Mouse (Mus musculus): ENCODE measurements at regions not wholly inside any gene's neighbourhood (a gene's known extent, or its start where the extent isn't known, plus 50 kb on each side); places are given as distances from the start of the nearest gene placed in this dataset.

DNA sequence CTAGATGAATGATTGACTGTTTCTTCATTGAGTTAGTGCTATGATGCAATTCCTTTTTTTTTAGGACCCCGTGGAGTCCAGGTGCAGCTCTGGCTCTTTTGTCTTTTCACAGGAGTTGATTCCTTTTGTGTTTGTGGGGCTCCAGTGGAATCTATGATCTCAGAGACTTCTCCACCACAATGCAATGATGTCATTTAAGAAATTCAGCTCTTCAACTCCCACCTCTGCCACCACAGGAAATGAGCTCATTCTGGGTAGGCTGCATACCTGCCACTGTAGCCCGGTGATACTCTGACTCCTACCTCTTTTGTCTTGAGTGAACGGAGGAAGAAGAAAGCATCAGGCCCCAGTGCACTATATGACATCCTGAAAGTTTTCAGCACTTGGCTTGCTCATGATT, 173.8 kb downstream of the Slc30a10 start:
- TF ChIP-seq GATA1 (IDR thresholded peaks at IDR 0.05; ENCODE audit: borderline replicate concordance, low read length): no peak
- no peak for TF ChIP-seq FLI1 (IDR thresholded peaks at IDR 0.05; ENCODE audit: low read length)

All from megakaryocyte, embryonic 14.5 days (primary cell).